Comparison of ENCODE assay signal across 11 mouse cellular contexts in the genomic region with DNA sequence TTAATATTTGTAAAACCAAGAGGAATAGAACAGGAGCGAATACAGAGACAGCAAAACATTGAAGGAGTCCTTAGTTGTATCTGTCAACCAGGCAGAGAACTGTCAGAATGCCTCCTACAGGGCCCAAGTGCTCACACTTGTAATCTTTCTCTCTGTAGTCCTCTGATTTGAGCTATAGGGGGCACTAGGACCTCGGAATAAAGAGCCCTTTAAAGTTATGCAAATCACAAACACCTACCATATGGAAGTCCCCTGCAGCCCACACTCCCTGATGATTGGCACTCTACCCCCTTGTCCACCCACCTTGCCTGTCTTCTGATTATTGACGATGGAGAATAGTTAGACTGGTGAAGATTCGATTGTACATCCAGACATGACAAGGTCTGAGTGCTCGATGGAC.
DNase-seq lines count a peak whose midpoint lies in the region; ATAC-seq and TF ChIP-seq lines count a peak whose summit lies in the region.
"Had no signal": no experiment of that assay in that cellular context is flagged by ENCODE, and none has a peak within 500 bp of the region (broad histone marks: within the 10 kb centered on the region; RNA-seq: fewer than 3 reads in every experiment).

No protein-coding gene starts in this region.

- no peak for ATAC-seq in forebrain, postnatal 0 days
- ATAC-seq in forebrain, embryonic 12.5 days (ENCODE audit: low FRiP score) = no peak
- ATAC-seq in lung, postnatal 0 days = no peak
- ATAC-seq in liver, embryonic 12.5 days = no peak

- H3K9ac ChIP-seq in forebrain, postnatal 0 days = no peak overlapping the region
- H3K9ac ChIP-seq in forebrain, embryonic 12.5 days = no peak overlapping the region
- no peak overlapping the region for H3K9ac ChIP-seq in lung, postnatal 0 days (replicated peaks; ENCODE audit: low read depth)
- H3K9ac ChIP-seq in liver, embryonic 12.5 days = no peak overlapping the region
- H3K9ac ChIP-seq: lung, embryonic 15.5 days had no signal

- H3K27ac ChIP-seq in forebrain, postnatal 0 days (ENCODE audit: low read depth, low read length) = no peak overlapping the region
- H3K27ac ChIP-seq in forebrain, embryonic 12.5 days = no peak overlapping the region
- no peak overlapping the region for H3K27ac ChIP-seq in lung, postnatal 0 days (ENCODE audit: low read length)
- no peak overlapping the region for H3K27ac ChIP-seq in liver, embryonic 12.5 days
- H3K27ac ChIP-seq: lung, embryonic 15.5 days had no signal

- WGBS in forebrain, postnatal 0 days = 68% methylated on average over 5 of the region's 5 CpGs
- 71% methylated on average over 5 of the region's 5 CpGs for WGBS in forebrain, embryonic 12.5 days
- 67% methylated on average over 5 of the region's 5 CpGs for WGBS in lung, postnatal 0 days
- WGBS in liver, embryonic 12.5 days (ENCODE audit: insufficient replicate concordance) = 50% methylated on average over 5 of the region's 5 CpGs

- H3K9me3 ChIP-seq in forebrain, postnatal 0 days (ENCODE audit: low read length) = no peaks in the 10 kb centered on the region
- H3K9me3 ChIP-seq in forebrain, embryonic 12.5 days = no peaks in the 10 kb centered on the region
- H3K9me3 ChIP-seq in lung, postnatal 0 days (ENCODE audit: low read length) = no peaks in the 10 kb centered on the region
- no peaks in the 10 kb centered on the region for H3K9me3 ChIP-seq in liver, embryonic 12.5 days (replicated peaks)
- H3K9me3 ChIP-seq: lung, embryonic 15.5 days had no signal

- H3K4me3 ChIP-seq in forebrain, postnatal 0 days (ENCODE audit: low read depth, low read length) = no peak overlapping the region
- no peak overlapping the region for H3K4me3 ChIP-seq in forebrain, embryonic 12.5 days (replicated peaks)
- no peak overlapping the region for H3K4me3 ChIP-seq in lung, postnatal 0 days (ENCODE audit: low read depth, low read length)
- H3K4me3 ChIP-seq in liver, embryonic 12.5 days = no peak overlapping the region
- H3K4me3 ChIP-seq: lung, embryonic 15.5 days had no signal

- no peaks in the 10 kb centered on the region for H3K4me1 ChIP-seq in forebrain, postnatal 0 days (ENCODE audit: insufficient read depth)
- H3K4me1 ChIP-seq in forebrain, embryonic 12.5 days = no peaks in the 10 kb centered on the region
- H3K4me1 ChIP-seq in lung, postnatal 0 days (ENCODE audit: insufficient read depth, low read depth, low read length) = no peaks in the 10 kb centered on the region; the same call in 1 of the 2 replicates
- H3K4me1 ChIP-seq in liver, embryonic 12.5 days = no peaks in the 10 kb centered on the region

- H3K4me2 ChIP-seq in forebrain, postnatal 0 days (ENCODE audit: low read depth) = no peak overlapping the region
- no peak overlapping the region for H3K4me2 ChIP-seq in forebrain, embryonic 12.5 days
- no peak overlapping the region for H3K4me2 ChIP-seq in lung, postnatal 0 days (replicated peaks; ENCODE audit: low read depth, low read length)
- no peak overlapping the region for H3K4me2 ChIP-seq in liver, embryonic 12.5 days
- H3K4me2 ChIP-seq: lung, embryonic 15.5 days had no signal

- no peak for TF ChIP-seq EP300 in lung, postnatal 0 days (IDR thresholded peaks at IDR 0.05)

- H3K36me3 ChIP-seq in forebrain, postnatal 0 days (ENCODE audit: insufficient read depth) = no peaks in the 10 kb centered on the region
- H3K36me3 ChIP-seq in forebrain, embryonic 12.5 days (replicated peaks) = no peaks in the 10 kb centered on the region
- H3K36me3 ChIP-seq in lung, postnatal 0 days (ENCODE audit: insufficient read depth, low read length) = no peaks in the 10 kb centered on the region
- H3K36me3 ChIP-seq in liver, embryonic 12.5 days = no peaks in the 10 kb centered on the region
- H3K36me3 ChIP-seq: lung, embryonic 15.5 days had no signal

- TF ChIP-seq CTCF in forebrain, postnatal 0 days (IDR thresholded peaks at IDR 0.05; ENCODE audit: low read depth) = 0 out of 2 replicates have a peak, but pooled peaks have one; percentile 8
- TF ChIP-seq CTCF in lung, postnatal 0 days (IDR thresholded peaks at IDR 0.05) = peak; percentile 42

- H3K27me3 ChIP-seq in forebrain, postnatal 0 days (ENCODE audit: insufficient read depth, low read length) = no peaks in the 10 kb centered on the region; the same call in 1 of the 2 replicates
- no peaks in the 10 kb centered on the region for H3K27me3 ChIP-seq in forebrain, embryonic 12.5 days
- no peaks in the 10 kb centered on the region for H3K27me3 ChIP-seq in lung, postnatal 0 days (replicated peaks; ENCODE audit: insufficient read depth, low read length)
- no peaks in the 10 kb centered on the region for H3K27me3 ChIP-seq in liver, embryonic 12.5 days (replicated peaks)
- H3K27me3 ChIP-seq: lung, embryonic 15.5 days had no signal

- no peak for DNase-seq in forebrain, postnatal 0 days
- no peak for DNase-seq in lung, postnatal 0 days (ENCODE audit: low spot score)
- DNase-seq in lung, adult 18-20 months = no peak
- DNase-seq in brain, adult 2 months (ENCODE audit: low read depth, low spot score) = peak; percentile 49
- DNase-seq in retina, postnatal 1 day = peak; percentile 42
- no peak for DNase-seq in natural killer cell, adult 2 months (ENCODE audit: low spot score in 2 of 2)
- DNase-seq: adrenal gland, postnatal 10 days; cerebellum, postnatal 36 days had no signal

Comparison
In these comparisons a context has a peak if more than half of its experiments do, and no peak if none do; other contexts are left out.
1. DNase-seq: peak in brain, adult 2 months (single experiment) and retina, postnatal 1 day (single experiment); none in forebrain, postnatal 0 days (single experiment), lung, postnatal 0 days (single experiment), lung, adult 18-20 months (0 of 2) and natural killer cell, adult 2 months (0 of 2).